Mouse (Mus musculus) neural tube, embryonic 14.5 days (tissue): ENCODE measurements around the gene Hsp90ab1. TPM values are rescaled to one million over a fixed set of nuclear protein-coding genes. Genes with fewer than 3 reads are reported as not detected.

Experiments used
- ATAC-seq: fragments of 200-750 bp; cut with Nextera tagmentation; 2 replicates; pipeline ENCODE4 v1.8.0; 2017; ENCODE audit warnings: low read depth, mild to moderate bottlenecking, moderate TSS enrichment, moderate library complexity
- H3K27ac ChIP-seq: fragments of 300-500 bp; sonication (generic); 2 replicates; pipeline ENCODE4 v1.5.1; 2014; ENCODE audit warnings: low read depth, mild to moderate bottlenecking, control low read depth, low read length, moderate library complexity, mixed read lengths
- H3K27me3 ChIP-seq: fragments of 300-500 bp; sonication (generic); 2 replicates; pipeline ENCODE4 v1.6.1; 2014; ENCODE audit warnings: low read length; ENCODE audit not compliant: control insufficient read depth, insufficient read depth
- H3K36me3 ChIP-seq: fragments of 300-500 bp; sonication (generic); 2 replicates; pipeline ENCODE4 v1.6.1; 2014; ENCODE audit warnings: low read length, mixed read lengths; ENCODE audit not compliant: control insufficient read depth, insufficient read depth
- H3K4me1 ChIP-seq: fragments of 300-500 bp; sonication (generic); 2 replicates; pipeline ENCODE4 v1.6.1; 2014; ENCODE audit warnings: low read length; ENCODE audit not compliant: control insufficient read depth, insufficient read depth
- H3K4me2 ChIP-seq: fragments of 300-500 bp; sonication (generic); 2 replicates; pipeline ENCODE4 v1.6.1; 2014; ENCODE audit warnings: mild to moderate bottlenecking, low read depth, low read length, control low read depth
- H3K4me3 ChIP-seq: fragments of 300-500 bp; sonication (generic); 2 replicates; pipeline ENCODE4 v1.5.1; 2014; ENCODE audit warnings: low read depth, low read length, control low read depth, mixed read lengths
- H3K9ac ChIP-seq: fragments of 300-500 bp; sonication (generic); replicated peaks from 2 replicates; pipeline ENCODE4 v1.6.1; 2014; ENCODE audit warnings: low read depth, mild to moderate bottlenecking, control low read depth, low read length, mixed read lengths
- H3K9me3 ChIP-seq: fragments of 300-500 bp; sonication (generic); 2 replicates; pipeline ENCODE4 v1.6.1; 2016; ENCODE audit warnings: low read length; ENCODE audit not compliant: control insufficient read depth
- WGBS: fragments of 180-500 bp; shearing (Covaris S2); extraction: QIAGEN DNeasy Blood & Tissue Kit; methylation state at CpG from one replicate; pipeline ENCODE4 v1.1.7; 2014; 5-methylcytosine and 5-hydroxymethylcytosine counted together
- polyA plus RNA-seq: library from polyadenylated mRNA; unstranded; fragments of >200 nt; fragmentation: Nextera tagmentation; extraction: Ambion mirVana; gene quantifications from 2 replicates; pipeline ENCODE4 v1.2.1, GENCODE M21; 2014

Gene Hsp90ab1
- polyA plus RNA-seq, 1 experiment from 2014 or later = 1,278 TPM

- ATAC-seq = no peak
- WGBS = 46% methylated on average over 3 of the region's 3 CpGs
- H3K4me3 ChIP-seq = no peak overlapping the region
- no peaks in the 10 kb centered on the region for H3K36me3 ChIP-seq
- H3K9me3 ChIP-seq = no peaks in the 10 kb centered on the region
- H3K4me2 ChIP-seq = no peak overlapping the region; the same call in 1 of the 2 replicates
- peaks cover 30% of the 10 kb centered on the region for H3K4me1 ChIP-seq
- H3K27ac ChIP-seq = no peak overlapping the region
- H3K27me3 ChIP-seq = peaks cover 6% of the 10 kb centered on the region; the same call in 1 of the 2 replicates
- H3K9ac ChIP-seq = no peak overlapping the region
Measured at GRCm38 (mm10) chr17:45598891-45599290, 25.8 kb upstream of the Hsp90ab1 start.

DNA sequence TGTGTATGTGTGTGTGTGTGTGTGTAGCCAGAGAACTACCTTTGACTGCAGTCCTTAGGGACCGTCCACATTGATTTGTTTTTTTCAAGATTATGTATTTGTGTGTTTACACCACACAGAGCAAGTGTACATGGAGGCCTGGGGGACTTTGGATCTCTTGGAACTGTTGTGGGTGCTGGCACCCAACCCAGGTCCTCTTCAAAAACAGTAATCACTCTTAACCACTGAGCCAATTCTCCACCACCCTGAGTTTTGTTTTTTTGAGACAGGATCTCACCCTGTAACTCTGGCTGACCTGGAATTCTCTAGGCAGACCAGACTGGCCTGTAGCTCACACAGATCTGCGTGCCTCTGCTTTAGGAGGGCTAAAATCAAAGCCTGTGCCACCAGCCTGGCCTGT, 25.3 kb upstream of the Hsp90ab1 start:
- no peak overlapping the region for H3K4me2 ChIP-seq
- ATAC-seq = no peak
- peaks cover 6% of the 10 kb centered on the region; the same call in 1 of the 2 replicates for H3K27me3 ChIP-seq
- no peak overlapping the region for H3K9ac ChIP-seq
- no peaks in the 10 kb centered on the region for H3K9me3 ChIP-seq
- WGBS = 92% methylated on average over 2 of the region's 2 CpGs
- no peak overlapping the region for H3K27ac ChIP-seq
- H3K4me1 ChIP-seq = peaks cover 30% of the 10 kb centered on the region
- H3K4me3 ChIP-seq = no peak overlapping the region
- H3K36me3 ChIP-seq = no peaks in the 10 kb centered on the region

- peaks cover 30% of the 10 kb centered on the region for H3K4me1 ChIP-seq
- no peak for ATAC-seq
- 31% methylated on average over 3 of the region's 3 CpGs for WGBS
- no peaks in the 10 kb centered on the region for H3K9me3 ChIP-seq
- no peak overlapping the region for H3K4me3 ChIP-seq
- no peak overlapping the region for H3K9ac ChIP-seq
- H3K36me3 ChIP-seq = no peaks in the 10 kb centered on the region
- H3K27me3 ChIP-seq = peaks cover 6% of the 10 kb centered on the region; the same call in 1 of the 2 replicates
- no peak overlapping the region for H3K27ac ChIP-seq
- H3K4me2 ChIP-seq = no peak overlapping the region
Measured at GRCm38 (mm10) chr17:45597787-45598186, 24.7 kb upstream of the Hsp90ab1 start.

DNA sequence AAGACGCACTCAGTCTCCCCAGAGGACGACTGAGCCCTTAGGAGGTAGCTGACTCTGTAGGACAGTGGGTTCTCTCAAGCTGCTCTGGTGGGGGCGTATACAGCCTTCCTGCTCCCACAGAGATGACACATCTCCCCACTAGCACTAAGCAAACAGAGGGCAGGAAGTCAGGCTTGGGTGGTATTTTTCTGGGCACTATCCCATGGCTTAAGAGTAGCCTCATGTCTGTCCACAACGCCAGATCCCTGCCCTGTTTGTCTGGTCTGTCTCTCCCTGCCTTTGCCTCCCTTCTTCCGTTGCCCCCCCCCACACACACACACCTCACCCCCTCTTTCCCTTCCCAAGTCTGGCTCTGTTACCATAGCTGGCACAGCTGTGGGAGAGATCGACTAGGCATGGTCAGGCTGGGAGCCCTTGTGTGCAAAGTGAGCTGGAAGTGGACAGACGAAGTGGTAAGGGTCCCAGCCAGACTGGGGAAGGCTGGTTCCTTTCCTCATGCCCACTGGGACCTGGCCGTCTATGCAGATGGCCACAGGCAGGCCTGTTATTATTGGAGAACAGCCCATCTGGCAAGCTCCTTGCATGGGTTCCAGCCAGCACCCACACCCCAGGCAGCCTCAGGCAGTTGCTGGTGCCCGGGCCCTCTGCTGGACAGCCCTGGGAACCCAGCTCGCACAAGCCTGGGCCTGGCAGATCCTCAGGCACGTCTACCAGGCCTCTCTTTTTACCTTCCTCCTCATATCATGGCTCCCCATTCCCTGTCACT, 23.7 kb upstream of the Hsp90ab1 start:
- no peaks in the 10 kb centered on the region for H3K9me3 ChIP-seq
- H3K27ac ChIP-seq = peak overlapping the region; percentile 52; the same call in 1 of the 2 replicates
- WGBS = 20% methylated on average over 11 of the region's 11 CpGs
- ATAC-seq = peak; percentile 39; the same call in 1 of the 2 replicates
- H3K4me2 ChIP-seq = no peak overlapping the region
- peaks cover 6% of the 10 kb centered on the region; the same call in 1 of the 2 replicates for H3K27me3 ChIP-seq
- no peaks in the 10 kb centered on the region for H3K36me3 ChIP-seq
- H3K4me3 ChIP-seq = no peak overlapping the region
- peaks cover 36% of the 10 kb centered on the region for H3K4me1 ChIP-seq
- H3K9ac ChIP-seq = no peak overlapping the region

- H3K4me1 ChIP-seq = peaks cover 36% of the 10 kb centered on the region
- no peaks in the 10 kb centered on the region for H3K9me3 ChIP-seq
- ATAC-seq = peak; percentile 32
Measured at GRCm38 (mm10) chr17:45595736-45596390, 22.8 kb upstream of the Hsp90ab1 start.

GRCm38 (mm10) chr17:45594881-45595735, 22.0 kb upstream of the Hsp90ab1 start:
- Histone ChIP-seq H3K36me3 (no peaks in the 10 kb centered on the region), H3K4me3 (peak overlapping the region; percentile 42), H3K9ac (peak overlapping the region; percentile 57), H3K27me3 (no peaks in the 10 kb centered on the region), H3K9me3 (no peaks in the 10 kb centered on the region), H3K4me1 (peaks cover 36% of the 10 kb centered on the region), H3K4me2 (peak overlapping the region; percentile 89), H3K27ac (0 out of 2 replicates have a peak overlapping the region, but pooled peaks have one; percentile 29)
- under 1% methylated on average over 58 of the region's 58 CpGs for WGBS
- peak; percentile 75 for ATAC-seq

More at GRCm38 (mm10) chr17:45595736-45596390, 22.8 kb upstream of the Hsp90ab1 start:
- no peaks in the 10 kb centered on the region; the same call in 1 of the 2 replicates for H3K27me3 ChIP-seq
- H3K36me3 ChIP-seq = no peaks in the 10 kb centered on the region
- WGBS = 6% methylated on average over 16 of the region's 23 CpGs
- peak overlapping the region; percentile 42 for H3K4me3 ChIP-seq
- peak overlapping the region; percentile 29; the same call in 1 of the 2 replicates for H3K27ac ChIP-seq
- H3K9ac ChIP-seq = peak overlapping the region; percentile 57; the same call in 1 of the 2 replicates
- peak overlapping the region; percentile 89 for H3K4me2 ChIP-seq

GRCm38 (mm10) chr17:45594195-45594594, 21.1 kb upstream of the Hsp90ab1 start:
- WGBS = 52% methylated on average over 8 of the region's 8 CpGs
- H3K4me1 ChIP-seq = peaks cover 32% of the 10 kb centered on the region
- H3K9ac ChIP-seq = no peak overlapping the region
- H3K9me3 ChIP-seq = no peaks in the 10 kb centered on the region
- H3K36me3 ChIP-seq = no peaks in the 10 kb centered on the region
- H3K27me3 ChIP-seq = no peaks in the 10 kb centered on the region
- H3K4me3 ChIP-seq = peak overlapping the region; percentile 42
- H3K27ac ChIP-seq = no peak overlapping the region
- no peak for ATAC-seq
- H3K4me2 ChIP-seq = peak overlapping the region; percentile 89; the same call in 1 of the 2 replicates

GRCm38 (mm10) chr17:45593479-45593878, 20.4 kb upstream of the Hsp90ab1 start:
- Histone ChIP-seq H3K4me3 (no peak overlapping the region), H3K9ac (no peak overlapping the region), H3K36me3 (no peaks in the 10 kb centered on the region), H3K9me3 (no peaks in the 10 kb centered on the region), H3K4me2 (peak overlapping the region; percentile 89; the same call in 1 of the 2 replicates), H3K4me1 (peaks cover 31% of the 10 kb centered on the region), H3K27ac (no peak overlapping the region), H3K27me3 (no peaks in the 10 kb centered on the region)
- no peak for ATAC-seq
- WGBS = 33% methylated on average over 8 of the region's 8 CpGs
